Mouse (Mus musculus): ENCODE measurements around the gene Gch1.

- TF ChIP-seq CTCF (IDR thresholded peaks at IDR 0.05; ENCODE audit: low read depth, low read length) (no peak), GATA1 (IDR thresholded peaks at IDR 0.05; ENCODE audit: borderline replicate concordance, low read length) (no peak), TAL1 (conservative IDR thresholded peaks at IDR 0.05; ENCODE audit: low read depth, low read length) (no peak)
Observed at GRCm38 (mm10) chr14:47214367-47214766, 25.2 kb upstream of the Gch1 start.

Measured in G1E (cell line).